Mouse (Mus musculus): ENCODE measurements at regions not wholly inside any gene's neighbourhood (a gene's known extent, or its start where the extent isn't known, plus 50 kb on each side); places are given as distances from the start of the nearest gene placed in this dataset.

- no peak for DNase-seq (ENCODE audit: low spot score)
Observed at GRCm38 (mm10) chr5:35162607-35163006, 57.0 kb upstream of the Lrpap1 start.

DNA sequence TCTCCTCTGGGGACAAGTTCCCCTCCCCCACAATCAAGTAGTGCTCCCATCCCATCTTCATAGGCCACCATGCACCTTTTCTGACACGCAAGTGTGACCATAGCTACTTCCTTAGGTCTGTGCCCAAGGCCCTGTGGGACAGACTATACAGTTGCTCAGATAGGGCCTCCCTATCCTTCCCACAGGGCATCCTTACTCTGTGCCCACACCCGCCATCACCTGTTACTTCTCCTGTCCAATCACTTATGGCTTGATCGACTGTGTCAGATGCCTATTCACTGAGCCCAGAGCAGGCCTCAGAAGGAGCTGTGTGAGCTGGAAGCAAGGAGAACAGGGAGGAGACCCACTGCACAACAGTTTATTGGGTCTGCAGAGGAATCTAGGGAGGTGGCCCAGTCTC is 56.6 kb upstream of the Lrpap1 start:
- DNase-seq (ENCODE audit: low spot score): no peak

DNA sequence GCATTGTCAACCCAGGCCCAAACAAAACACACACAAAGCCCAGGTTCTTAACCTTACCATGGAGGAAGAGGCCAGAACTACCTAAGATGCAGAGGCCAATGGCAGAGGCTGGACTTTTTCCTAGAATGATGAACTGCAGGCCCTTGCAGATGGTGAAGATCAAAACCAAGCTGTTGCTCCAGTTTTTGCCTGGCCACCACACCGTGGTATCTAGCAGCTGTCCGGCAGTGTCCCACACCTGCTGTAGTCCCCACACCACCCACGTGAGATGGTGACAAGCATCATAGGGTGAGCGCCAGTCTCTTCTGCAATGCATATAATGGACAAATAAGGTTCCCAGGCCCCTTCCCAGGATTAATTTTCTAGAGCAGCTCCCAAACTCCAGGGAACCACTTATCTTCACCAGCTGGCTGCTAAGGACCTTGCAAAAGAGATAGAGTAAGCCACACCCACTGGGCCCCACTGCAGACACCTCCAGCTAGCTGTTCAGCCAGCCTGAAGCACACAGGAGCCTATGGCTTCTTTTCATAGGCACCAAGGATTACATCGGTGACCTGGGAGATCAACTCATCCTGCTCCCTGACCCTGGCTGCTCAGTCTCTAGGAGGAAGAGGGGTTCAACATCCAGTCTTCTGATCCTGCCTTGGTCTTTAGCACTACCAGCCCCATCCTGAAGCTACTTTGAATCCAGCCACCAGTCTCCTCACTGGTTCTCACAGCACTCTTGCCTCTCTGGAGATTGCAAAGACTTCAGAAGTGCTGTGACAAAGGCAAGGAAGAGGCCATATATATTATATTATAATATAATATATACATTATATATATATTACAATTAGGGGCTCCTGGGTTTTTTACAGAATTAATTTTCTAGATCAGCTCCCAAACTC is 55.6 kb upstream of the Lrpap1 start:
- no peak for DNase-seq (ENCODE audit: low spot score)

DNA sequence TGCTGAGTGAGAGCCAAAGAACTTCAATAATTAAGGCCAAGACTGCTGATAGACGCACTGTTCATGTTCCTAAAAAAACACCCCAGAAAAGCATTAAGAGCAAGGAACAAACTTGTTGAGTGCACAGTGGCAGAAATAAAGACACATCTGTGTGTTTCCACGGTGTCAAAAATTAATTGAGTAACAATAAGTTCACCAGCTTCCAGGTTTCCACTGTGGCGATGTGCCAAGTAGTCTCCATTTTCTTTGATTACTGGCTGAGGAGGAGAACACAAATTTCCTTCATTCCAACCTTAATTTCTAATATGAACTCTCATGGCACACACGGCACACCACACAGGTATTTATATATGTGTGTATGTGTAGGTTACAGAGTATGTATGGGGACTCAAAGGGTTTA is 54.3 kb upstream of the Lrpap1 start:
- DNase-seq (ENCODE audit: low spot score): no peak

GRCm38 (mm10) chr5:35159178-35159661 is 53.7 kb upstream of the Lrpap1 start:
- DNase-seq (ENCODE audit: low spot score): no peak

DNA sequence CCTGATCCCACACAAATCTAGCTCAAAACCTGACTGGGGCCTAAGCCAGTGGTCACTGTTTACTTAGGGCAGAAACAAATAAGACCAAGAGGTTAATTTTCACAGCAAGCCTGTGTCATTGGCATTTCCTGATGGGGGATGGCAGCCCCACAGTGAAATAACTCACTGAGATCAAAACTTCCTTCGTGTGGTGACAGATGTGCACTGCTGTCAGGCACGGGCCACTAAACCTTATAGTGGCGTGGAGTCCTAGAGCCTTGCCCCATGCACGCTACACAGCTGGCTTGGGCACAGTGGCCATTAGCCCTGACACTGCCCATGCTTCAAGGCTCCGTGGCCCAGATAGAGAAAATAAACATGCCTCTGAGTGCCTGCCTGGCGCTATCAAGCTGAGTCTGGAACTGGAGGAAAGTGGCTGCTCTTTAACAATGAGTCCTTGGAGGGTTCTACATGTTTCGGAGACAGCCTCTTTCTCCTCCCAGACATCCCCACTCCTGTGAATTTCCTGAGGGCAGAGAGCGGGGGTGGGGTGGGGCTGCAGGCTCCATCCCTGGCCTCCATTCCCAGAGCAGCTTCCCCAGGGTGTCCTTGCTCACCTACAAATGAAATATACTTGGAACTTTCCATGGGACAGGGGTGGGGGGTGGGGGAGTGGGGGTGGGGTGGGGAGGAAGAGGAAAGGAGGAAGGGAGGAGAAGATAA is 52.9 kb upstream of the Lrpap1 start:
- no peak for DNase-seq (ENCODE audit: low spot score)

DNA sequence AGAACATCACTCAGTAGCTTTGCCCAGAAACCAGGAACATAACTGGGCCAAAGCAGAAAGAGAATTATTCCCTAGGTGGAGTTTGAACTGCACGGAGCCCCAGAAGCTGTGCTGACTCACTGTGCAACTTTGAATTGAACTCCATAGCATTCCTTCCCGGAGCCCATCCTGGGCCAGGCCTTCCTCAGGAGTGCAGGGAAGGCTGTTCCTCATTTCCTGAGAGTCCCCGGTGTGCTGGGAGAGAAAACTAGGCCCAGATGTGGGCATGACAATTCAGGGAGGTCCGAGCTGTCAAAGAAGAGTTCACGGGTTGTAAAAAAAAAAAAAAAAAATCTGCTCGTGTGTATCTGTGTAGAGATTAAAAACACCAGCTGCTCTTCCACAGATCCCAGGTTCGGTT is 50.8 kb upstream of the Lrpap1 start:
- DNase-seq (ENCODE audit: low spot score): no peak

GRCm38 (mm10) chr5:35155717-35156116 is 50.2 kb upstream of the Lrpap1 start:
- no peak for DNase-seq (ENCODE audit: low spot score)
